Mouse (Mus musculus) MEL (cell line): Measurements from ENCODE around the gene Nlrc4.

ENCODE experiments used
- E2F4 ChIP-seq: IDR thresholded peaks from 2 replicates; pipeline ENCODE4 v1.6.1; 2011; ENCODE audit warnings: low read depth, low read length, improper control_type of control experiment, borderline replicate concordance
- USF1 ChIP-seq: IDR thresholded peaks from 2 replicates; pipeline ENCODE4 v1.6.1; 2014; ENCODE audit warnings: low read depth, mild to moderate bottlenecking, inconsistent platforms, low read length, improper control_type of control experiment, moderate library complexity

GRCm38 (mm10) chr17:74463510-74463909 lies 4.6 kb upstream of the Nlrc4 start:
- TF ChIP-seq USF1 (no peak), E2F4 (no peak)
